Mouse (Mus musculus): Measurements from ENCODE around the gene Lmf1.

GRCm38 (mm10) chr17:25608137-25608785, 29.4 kb downstream of the Lmf1 start:
- no peak for TF ChIP-seq CTCF (conservative IDR thresholded peaks at IDR 0.05; ENCODE audit: low read length)
- TF ChIP-seq NANOG (IDR thresholded peaks at IDR 0.05; ENCODE audit: borderline replicate concordance, low read length): no peak

Data from E14TG2a.4 (cell line).